Mouse (Mus musculus) mesoderm, embryonic 11.5 days (tissue): Measurements from ENCODE around the gene Ace3.

Source experiments
- DNase-seq: peaks from one replicate; pipeline ENCODE4 v3.0.0-alpha.2; 2012; ENCODE audit warnings: low read depth, low spot score

Gene Ace3

GRCm38 (mm10) chr11:105994375-105994774, at the start of gene Ace3:
TSS of gene Ace3 (plus strand) at chr11:105994675.
- no peak for DNase-seq

GRCm38 (mm10) chr11:105944770-105945672, 49.5 kb upstream of the Ace3 start:
- no peak for DNase-seq

DNA sequence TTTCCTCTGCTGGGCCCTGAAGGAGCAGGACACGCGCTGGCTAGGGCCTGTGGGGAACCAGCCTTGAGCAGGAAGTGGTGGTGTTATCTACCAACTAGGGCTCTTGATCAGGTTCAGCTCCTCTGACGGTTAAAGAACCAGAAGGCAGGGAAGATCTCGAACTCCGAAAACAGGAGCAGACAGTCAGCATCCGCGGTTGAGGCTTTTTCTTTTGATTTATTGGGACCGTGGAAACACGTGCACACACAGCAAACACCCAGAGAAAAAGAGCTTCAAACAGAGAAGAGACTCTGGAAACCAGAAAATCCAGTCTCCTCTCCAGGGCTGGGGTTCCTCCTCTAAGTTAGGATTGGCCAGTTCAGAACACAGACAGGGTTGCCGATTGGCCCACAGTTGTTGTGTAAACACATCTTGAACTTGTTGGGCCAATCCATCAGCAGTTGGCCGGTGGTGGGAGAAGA, 47.8 kb upstream of the Ace3 start:
- no peak for DNase-seq

DNA sequence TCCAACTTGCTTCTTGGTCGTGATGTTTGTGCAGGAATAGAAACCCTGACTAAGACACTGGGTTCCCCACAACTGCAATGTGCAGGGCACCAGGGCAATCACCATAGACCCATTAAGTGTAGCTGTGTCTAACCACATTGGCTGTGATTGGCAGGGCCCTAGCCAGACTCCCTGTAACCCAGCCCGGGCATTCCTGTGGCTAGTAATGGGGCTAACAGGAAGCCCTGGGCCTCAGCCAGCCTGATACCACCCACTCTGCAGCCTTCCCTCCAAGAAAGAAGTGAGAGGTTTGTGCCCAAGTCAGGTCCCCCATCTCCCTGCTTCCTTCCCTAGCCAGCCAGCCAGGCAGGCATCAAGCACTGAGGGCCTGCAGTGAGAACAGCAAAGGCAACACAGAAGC, 46.2 kb upstream of the Ace3 start:
- no peak for DNase-seq

DNA sequence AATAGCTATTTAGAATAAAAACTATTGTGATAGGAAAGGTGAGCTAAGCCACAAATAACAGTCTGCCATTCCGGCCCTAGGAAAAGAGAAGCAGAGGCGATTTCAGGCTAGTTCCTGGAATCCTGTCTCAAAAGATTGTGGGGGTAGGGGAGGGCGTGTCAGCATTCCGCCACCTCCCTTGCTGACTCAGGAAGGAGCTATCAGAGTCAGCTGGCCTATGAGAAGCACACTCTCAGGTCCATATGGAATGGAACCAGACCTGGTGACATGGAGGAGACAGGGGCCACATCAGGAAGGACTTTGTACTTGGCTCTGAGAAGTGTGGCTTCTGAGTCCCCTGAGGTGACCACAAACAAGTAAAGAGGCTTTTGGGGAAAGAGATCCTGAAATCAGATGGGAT, 44.0 kb upstream of the Ace3 start:
- DNase-seq, result no peak

DNA sequence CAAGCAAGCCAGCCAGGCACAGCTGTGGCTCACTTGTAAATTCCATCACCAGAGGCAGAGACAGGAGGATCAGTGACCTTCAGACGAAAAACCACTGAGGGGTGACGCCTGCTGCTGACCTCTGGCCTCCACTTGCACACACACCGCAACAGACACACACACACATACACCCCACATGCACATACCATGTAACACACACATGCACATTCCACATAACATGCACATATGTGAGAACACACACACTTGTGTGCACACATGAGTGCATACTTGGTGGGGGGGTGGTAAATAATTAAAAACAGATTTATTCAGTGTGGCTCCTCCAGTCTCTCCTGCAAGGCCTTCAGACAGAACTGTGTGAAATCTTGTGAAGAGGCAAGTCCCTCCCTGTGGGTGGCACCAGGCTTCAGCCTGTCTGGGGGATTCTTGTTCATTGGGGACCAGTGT, 42.9 kb upstream of the Ace3 start:
- DNase-seq, result peak; percentile 33

DNA sequence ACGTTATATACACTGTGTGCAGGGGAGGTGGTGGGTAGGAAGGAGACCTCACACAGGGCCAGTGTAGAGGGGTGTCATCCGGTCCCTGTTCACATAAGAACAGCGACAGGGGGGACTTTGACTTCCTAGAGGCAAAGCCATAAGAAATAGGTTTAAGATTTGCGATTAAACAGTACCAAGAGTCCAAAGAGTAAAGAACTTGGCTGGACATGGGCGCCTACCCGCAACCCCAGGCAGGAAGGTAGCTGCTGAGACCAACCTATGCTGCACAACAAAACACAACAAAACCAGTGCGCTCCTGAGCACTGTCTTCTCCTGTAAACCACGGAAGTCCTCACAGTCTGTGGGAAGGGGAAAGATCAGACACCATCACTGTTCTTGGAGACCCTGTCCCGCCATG, 42.4 kb upstream of the Ace3 start:
- no peak for DNase-seq

DNA sequence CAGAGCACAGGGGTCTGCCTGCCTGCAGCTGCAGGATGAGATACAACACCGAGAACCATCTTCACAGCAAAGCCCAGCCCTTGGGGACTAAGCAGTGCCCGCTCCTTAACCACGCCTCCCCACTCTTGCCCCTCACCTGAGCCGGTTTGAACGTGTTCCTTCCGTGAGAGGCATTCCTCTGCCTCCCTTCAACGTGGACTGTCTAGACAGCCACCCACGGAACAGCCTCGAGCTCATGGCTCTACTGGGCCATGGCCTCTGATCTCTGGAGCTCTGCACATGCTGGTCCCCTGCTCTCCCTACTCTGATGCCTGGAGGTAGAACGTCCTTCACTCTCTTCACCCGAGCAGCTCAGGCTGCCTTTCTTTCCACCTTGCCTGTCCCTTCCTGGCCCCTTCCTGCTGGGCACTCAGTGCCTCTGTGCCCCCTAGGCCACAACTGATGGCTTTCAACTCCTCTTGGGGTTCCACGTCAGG, 41.5 kb upstream of the Ace3 start, which contains the start of gene Cyb561:
Gene Cyb561, minus strand, starts transcription at position 426 of the 476 bp plus-strand sequence.
- no peak for DNase-seq

- DNase-seq, result no peak
These were observed 41.1 kb upstream of the Ace3 start for GRCm38 (mm10) chr11:105953402-105953801.

DNA sequence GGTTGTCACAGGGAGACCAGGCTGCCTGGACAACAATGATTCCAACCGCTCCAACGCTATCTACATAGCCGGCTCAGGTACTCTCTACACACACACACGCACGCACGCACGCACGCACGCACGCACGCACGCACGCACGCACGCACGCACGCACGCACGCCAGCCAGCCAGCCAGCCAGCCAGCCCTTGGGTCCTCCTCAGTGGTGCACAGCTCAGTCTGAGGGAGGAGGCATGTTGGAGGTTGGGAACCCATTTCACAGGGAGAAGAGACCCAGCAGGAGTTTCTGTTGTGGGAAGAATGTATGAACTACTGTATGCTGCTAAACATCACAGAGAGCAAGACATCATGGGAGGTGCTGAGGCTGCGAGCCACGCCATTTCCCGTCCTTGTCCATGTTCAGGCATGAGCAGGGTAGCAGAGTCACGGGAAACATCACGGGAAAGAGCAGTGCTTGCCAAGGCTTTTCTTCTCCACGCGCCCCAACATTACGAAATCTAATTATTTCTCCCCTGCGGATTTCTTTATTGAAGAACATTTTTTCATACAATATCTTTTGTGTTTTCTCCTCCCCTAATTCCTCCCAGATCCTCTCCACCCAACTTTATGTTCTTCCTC, 38.6 kb upstream of the Ace3 start:
- DNase-seq, result no peak

GRCm38 (mm10) chr11:105957501-105957900, 37.0 kb upstream of the Ace3 start:
- no peak for DNase-seq

GRCm38 (mm10) chr11:105958566-105958965, 35.9 kb upstream of the Ace3 start:
- DNase-seq, result no peak

DNA sequence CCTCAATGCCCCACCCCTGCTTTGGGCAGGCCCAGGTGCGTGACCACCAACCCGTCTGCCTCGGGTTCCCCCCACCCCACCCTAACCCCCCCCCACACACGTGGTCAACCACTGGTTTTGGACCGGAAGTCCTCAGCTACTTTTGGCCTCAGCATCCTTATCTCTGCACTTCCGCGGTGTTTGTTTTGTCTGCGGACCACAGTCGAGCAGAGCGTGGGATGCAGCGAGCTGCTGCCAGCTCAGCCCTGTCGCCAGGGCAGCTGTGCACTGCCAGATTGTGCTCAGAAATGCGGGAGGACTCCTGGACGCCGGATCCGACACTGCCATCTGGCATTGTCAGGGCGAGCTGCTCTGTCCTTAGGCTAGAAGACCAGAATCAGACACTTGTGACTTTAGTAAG, 35.1 kb upstream of the Ace3 start:
- no peak for DNase-seq

DNA sequence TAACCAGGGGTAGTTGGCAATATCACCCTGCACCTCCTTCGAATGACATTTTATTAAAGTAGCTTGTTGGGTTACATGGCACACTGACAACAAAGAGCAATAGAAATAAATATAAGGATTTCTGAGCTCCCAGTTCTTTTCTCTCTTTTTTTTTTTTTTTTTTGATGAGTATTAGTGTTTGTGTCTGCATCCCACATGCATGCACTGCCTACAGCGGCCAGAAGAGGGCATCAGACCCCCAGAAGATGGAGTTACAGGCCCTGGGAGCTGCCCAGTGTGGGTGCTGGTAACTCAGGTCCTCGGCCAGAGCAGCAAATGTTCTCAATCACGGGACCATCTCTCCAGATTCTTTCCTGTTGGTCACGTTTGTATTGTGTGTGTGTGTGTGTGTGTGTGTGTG, 29.8 kb upstream of the Ace3 start:
- DNase-seq, result peak; percentile 37

GRCm38 (mm10) chr11:105966288-105966687, 28.2 kb upstream of the Ace3 start:
- no peak for DNase-seq

- peak; percentile 34 for DNase-seq
These were observed 26.5 kb upstream of the Ace3 start, which contains the start of gene Ace for GRCm38 (mm10) chr11:105967741-105968574. TSS of gene Ace (plus strand) at chr11:105967945.

DNA sequence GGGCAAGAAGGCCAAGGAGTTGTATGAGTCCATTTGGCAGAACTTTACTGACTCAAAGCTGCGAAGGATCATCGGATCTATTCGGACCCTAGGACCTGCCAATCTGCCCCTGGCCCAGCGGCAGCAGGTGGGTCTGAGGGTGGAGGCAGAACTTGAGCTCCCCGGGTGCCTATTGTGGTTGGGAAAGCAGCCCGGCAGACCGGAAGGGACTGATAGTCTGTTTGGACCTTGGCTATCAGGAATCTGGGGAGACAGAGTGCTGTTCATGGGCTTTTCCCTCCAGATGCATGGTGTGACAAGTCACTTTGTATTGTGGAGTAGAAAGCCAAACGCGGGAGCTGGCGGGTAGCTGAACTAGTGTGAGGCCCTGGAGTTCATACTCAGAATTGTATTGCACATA, 25.5 kb upstream of the Ace3 start:
- no peak for DNase-seq

DNA sequence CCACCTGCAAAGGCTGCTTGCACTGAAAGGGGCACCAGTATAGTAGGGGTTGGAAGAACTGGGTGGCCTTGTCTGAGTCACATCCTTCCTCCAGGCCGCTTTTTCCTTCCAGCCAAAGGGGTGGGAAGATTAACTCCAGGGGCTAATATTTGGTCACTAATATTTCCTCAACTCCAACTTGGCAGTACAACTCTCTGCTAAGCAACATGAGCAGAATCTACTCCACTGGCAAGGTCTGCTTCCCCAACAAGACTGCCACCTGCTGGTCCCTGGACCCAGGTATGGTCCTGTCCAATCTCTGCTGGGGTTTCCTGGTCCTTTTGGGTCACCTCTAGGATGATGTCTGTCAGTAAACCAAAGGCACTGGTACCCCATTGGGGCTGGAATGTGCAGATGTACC, 25.0 kb upstream of the Ace3 start:
- DNase-seq, result no peak

DNA sequence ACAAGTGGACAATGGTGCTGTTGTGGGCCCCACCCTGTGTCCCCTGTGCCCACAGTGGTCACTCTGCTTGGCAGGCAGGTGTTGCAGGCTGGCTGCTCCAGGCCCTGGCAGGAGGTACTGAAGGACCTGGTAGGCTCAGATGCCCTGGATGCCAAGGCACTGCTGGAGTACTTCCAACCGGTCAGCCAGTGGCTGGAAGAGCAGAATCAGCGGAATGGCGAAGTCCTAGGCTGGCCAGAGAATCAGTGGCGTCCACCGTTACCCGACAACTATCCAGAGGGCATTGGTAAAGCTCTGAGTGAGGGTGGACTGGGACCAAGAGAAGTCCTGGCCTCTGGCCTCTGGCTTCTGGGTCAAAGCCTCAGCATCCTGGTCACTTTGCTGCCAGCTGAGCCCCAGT, 19.9 kb upstream of the Ace3 start:
- DNase-seq, result no peak

- no peak for DNase-seq
These were observed 19.4 kb upstream of the Ace3 start for GRCm38 (mm10) chr11:105975050-105975449.

GRCm38 (mm10) chr11:105975636-105976035, 18.8 kb upstream of the Ace3 start:
- no peak for DNase-seq

DNA sequence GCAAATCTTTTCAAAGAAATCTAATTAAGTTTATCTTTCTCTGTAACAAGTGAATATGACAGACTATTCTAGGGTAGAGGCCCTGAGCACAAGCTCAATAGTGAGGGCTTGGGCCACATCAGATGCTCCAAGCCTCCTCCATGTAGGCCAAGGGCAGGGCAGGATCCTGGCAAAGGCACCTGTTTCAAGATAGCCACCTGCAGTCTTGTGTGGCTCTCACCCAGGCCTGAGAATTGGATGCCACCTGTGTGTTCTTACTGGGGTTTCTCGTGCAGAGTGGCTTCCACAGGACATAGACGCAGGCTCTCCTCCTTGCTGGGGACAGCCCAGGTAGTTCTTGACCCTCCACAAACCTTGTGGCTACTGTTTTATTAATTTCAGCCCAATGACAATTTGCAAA, 16.2 kb upstream of the Ace3 start:
- no peak for DNase-seq
